Mouse (Mus musculus): ENCODE measurements around the gene Gna13. TPM values are rescaled to one million over a fixed set of nuclear protein-coding genes. Genes with fewer than 3 reads are reported as not detected.
"Not testable (repeated sequence)": the region's sequence is repeated elsewhere in the genome, so short reads cannot be mapped to it uniquely, and the experiment has no call there.

Gene Gna13
- polyA plus RNA-seq, 1 experiment from 2014 or later, result 16.8 TPM

DNA sequence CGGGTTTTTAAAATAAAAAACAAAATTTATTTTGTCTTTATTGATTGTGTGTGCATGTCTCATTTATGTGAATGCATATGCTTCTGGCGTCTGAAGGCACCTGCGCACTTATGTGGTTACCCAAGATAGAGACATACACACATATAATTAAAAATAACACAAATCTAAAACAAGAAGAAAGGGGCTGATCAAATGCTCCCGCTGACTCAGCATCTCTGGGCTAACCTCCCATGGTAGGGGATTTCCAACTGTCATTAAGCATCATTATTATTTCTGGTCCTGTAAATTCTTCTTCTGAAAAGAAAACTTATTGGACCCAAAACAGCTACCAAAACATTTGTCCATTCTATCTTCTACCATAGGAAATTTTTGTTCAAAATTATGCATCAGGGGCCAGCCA lies 27.9 kb upstream of the Gna13 start:
- WGBS, result 91% methylated on average over 4 of the region's 4 CpGs
- no peak overlapping the region for H3K4me3 ChIP-seq
- no peaks in the 10 kb centered on the region for H3K9me3 ChIP-seq
- H3K4me1 ChIP-seq, result peaks cover 11% of the 10 kb centered on the region
- no peak for DNase-seq (ENCODE audit: extremely low spot score, low spot score)
- H3K27me3 ChIP-seq (ENCODE audit: poor library complexity, severe bottlenecking), result peaks cover 7% of the 10 kb centered on the region; the same call in 1 of the 2 replicates
- no peaks in the 10 kb centered on the region for H3K36me3 ChIP-seq (replicated peaks)
- no peak overlapping the region for H3K27ac ChIP-seq

DNA sequence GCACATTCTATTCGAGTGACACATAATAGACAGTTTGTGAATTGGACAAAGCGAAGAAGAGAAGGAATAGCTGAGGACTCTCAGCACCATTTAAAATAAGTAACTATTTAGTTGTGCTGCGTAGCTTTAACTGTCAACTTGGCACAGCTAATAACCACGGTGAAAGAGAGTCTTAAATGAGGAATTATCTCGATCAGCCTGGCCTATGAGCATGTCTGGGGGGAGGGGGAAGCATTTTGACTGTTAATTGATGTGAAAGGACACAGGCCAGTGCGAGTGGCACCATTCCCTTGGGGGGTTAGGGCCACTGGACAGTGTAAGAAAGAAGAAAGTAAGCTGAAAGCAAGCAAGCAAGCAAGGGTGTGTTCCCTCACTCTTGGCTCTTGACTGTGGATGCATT lies 26.7 kb upstream of the Gna13 start:
- Histone ChIP-seq H3K4me1 (peaks cover 10% of the 10 kb centered on the region), H3K9me3 (no peaks in the 10 kb centered on the region)
- WGBS, result 71% methylated on average over 6 of the region's 6 CpGs

DNA sequence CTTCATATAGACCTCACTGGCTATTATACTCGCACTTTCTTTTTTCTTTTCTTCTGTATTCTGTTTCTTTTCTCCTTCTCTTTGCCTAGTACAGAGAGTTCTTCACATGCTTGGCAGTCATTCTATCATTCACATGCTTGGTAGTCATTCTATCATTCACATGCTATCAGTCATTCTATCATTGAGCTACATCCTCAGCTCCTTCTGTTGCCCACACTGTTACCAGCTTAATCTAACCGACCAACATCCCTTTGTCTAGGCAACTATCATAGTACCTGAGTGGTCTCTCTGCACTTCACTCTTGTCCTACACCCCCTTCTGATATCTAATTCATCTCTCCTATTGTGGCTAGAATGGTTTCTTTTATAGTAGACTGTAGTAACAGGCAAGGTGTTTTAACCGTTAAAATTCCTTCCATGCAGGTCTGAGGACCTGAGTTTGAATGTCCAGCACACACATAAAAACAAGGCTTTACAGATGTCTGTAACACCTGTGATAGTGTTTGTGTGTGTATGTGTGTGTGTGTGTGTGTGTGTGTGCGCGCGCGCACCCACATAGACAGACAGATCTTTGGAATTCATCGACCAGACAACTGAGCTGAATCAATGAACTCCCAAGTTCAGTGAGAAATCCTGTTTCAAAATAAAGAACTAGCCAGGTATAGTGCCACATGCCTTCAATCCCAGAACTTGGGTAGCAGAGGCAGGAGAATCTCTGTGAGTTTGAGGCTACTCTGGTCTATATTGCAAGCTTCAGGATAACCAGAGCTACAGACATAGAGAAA lies 23.3 kb upstream of the Gna13 start:
- WGBS, result 96% methylated on average over 8 of the region's 8 CpGs
- Histone ChIP-seq H3K4me1 (peaks cover 9% of the 10 kb centered on the region), H3K9me3 (no peaks in the 10 kb centered on the region), H3K4me3 (no peak overlapping the region), H3K36me3 (replicated peaks) (no peaks in the 10 kb centered on the region), H3K27ac (no peak overlapping the region), H3K27me3 (ENCODE audit: poor library complexity, severe bottlenecking) (no peaks in the 10 kb centered on the region)
- no peak for DNase-seq (ENCODE audit: extremely low spot score, low spot score)

More for the DNA sequence above, 26.7 kb upstream of the Gna13 start:
- no peak for DNase-seq (ENCODE audit: extremely low spot score, low spot score)
- Histone ChIP-seq H3K36me3 (replicated peaks) (no peaks in the 10 kb centered on the region), H3K27ac (no peak overlapping the region), H3K27me3 (ENCODE audit: poor library complexity, severe bottlenecking) (no peaks in the 10 kb centered on the region), H3K4me3 (no peak overlapping the region)

- no peak for DNase-seq (ENCODE audit: extremely low spot score, low spot score)
- 85% methylated on average over 5 of the region's 5 CpGs for WGBS
Observed at GRCm38 (mm10) chr11:109340541-109340940, 22.1 kb upstream of the Gna13 start.

GRCm38 (mm10) chr11:109342666-109343065 lies 20.0 kb upstream of the Gna13 start:
- 97% methylated on average over 3 of the region's 4 CpGs for WGBS
- DNase-seq (ENCODE audit: extremely low spot score, low spot score); H3K36me3 ChIP-seq (replicated peaks); H3K27ac ChIP-seq; H3K9me3 ChIP-seq; H3K27me3 ChIP-seq (ENCODE audit: poor library complexity, severe bottlenecking); H3K4me3 ChIP-seq: not testable (repeated sequence)
- H3K4me1 ChIP-seq, result peaks cover 18% of the 10 kb centered on the region

More at GRCm38 (mm10) chr11:109340541-109340940, 22.1 kb upstream of the Gna13 start:
- Histone ChIP-seq H3K27me3 (ENCODE audit: poor library complexity, severe bottlenecking) (no peaks in the 10 kb centered on the region), H3K36me3 (replicated peaks) (no peaks in the 10 kb centered on the region), H3K4me3 (no peak overlapping the region), H3K27ac (no peak overlapping the region), H3K9me3 (no peaks in the 10 kb centered on the region), H3K4me1 (peaks cover 9% of the 10 kb centered on the region)

DNA sequence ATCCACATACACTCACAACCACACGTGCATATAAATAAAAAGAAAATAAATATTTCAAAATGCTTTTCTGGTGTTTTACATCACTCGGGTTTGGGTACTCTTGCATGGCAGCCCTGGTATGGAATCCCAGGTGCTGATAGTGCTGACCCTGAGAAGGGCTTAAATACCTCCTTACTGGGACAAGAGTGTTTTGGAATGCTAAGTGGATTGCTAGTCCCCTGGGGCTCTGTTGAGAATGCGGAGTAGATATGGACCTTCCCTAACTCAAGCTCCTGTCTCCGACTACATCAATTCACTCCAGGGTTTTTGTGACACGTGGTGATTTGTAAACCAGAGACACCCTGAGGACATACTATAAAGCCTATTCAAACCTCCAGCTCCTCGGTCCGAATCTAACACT lies 19.1 kb upstream of the Gna13 start:
- Histone ChIP-seq H3K27me3 (ENCODE audit: poor library complexity, severe bottlenecking) (no peaks in the 10 kb centered on the region), H3K4me1 (peaks cover 18% of the 10 kb centered on the region), H3K27ac (no peak overlapping the region), H3K4me3 (no peak overlapping the region), H3K36me3 (replicated peaks) (no peaks in the 10 kb centered on the region), H3K9me3 (no peaks in the 10 kb centered on the region)
- no peak for DNase-seq (ENCODE audit: extremely low spot score, low spot score)
- WGBS, result 29% methylated on average over 7 of the region's 7 CpGs

DNA sequence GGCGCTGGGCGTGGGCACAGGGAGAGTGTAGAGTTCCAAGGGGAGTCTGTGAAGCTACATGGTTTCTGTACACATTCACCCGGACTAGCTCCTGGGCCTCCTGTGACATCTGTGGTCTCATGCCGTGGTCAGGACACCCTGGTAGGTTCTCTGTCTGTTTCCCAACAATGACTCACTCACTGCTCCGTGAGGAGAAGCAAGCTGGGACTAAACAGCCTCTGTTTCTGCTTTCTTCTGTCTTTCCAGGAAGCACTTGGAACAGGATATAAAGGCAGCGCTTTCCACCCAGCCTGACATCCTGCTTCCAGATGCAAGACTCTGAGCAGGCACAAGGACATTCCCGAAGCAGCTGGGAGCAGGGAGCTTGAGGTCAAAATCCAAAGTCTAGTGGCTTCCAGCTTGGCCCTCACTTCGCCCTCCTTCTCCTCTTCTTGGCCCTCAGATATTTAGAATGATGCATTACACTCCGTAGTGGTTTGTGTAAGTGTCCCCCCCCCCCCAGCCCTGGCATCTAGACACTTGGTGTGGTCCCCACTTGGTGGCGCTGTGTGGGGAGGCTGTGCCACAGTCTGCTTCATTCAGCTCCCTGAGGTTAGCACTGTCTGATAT lies 18.5 kb upstream of the Gna13 start:
- H3K4me3 ChIP-seq, result no peak overlapping the region
- H3K4me1 ChIP-seq, result peaks cover 18% of the 10 kb centered on the region
- 29% methylated on average over 10 of the region's 10 CpGs for WGBS
- no peaks in the 10 kb centered on the region for H3K36me3 ChIP-seq (replicated peaks)
- no peak overlapping the region for H3K27ac ChIP-seq
- DNase-seq (ENCODE audit: extremely low spot score, low spot score), result no peak
- H3K9me3 ChIP-seq, result no peaks in the 10 kb centered on the region
- no peaks in the 10 kb centered on the region for H3K27me3 ChIP-seq (ENCODE audit: poor library complexity, severe bottlenecking)

GRCm38 (mm10) chr11:109347242-109347959 lies 15.2 kb upstream of the Gna13 start:
- 86% methylated on average over 10 of the region's 10 CpGs for WGBS
- Histone ChIP-seq H3K9me3 (no peaks in the 10 kb centered on the region), H3K27me3 (ENCODE audit: poor library complexity, severe bottlenecking) (no peaks in the 10 kb centered on the region), H3K4me1 (peaks cover 18% of the 10 kb centered on the region), H3K4me3 (no peak overlapping the region), H3K27ac (no peak overlapping the region), H3K36me3 (replicated peaks) (no peaks in the 10 kb centered on the region)
- DNase-seq (ENCODE audit: extremely low spot score, low spot score), result no peak

- Histone ChIP-seq H3K4me3 (no peak overlapping the region), H3K9me3 (no peaks in the 10 kb centered on the region), H3K27me3 (ENCODE audit: poor library complexity, severe bottlenecking) (no peaks in the 10 kb centered on the region), H3K36me3 (replicated peaks) (no peaks in the 10 kb centered on the region), H3K27ac (no peak overlapping the region), H3K4me1 (peaks cover 18% of the 10 kb centered on the region)
- WGBS, result 83% methylated on average over 12 of the region's 12 CpGs
- DNase-seq (ENCODE audit: extremely low spot score, low spot score), result no peak
Observed at GRCm38 (mm10) chr11:109348408-109348807, 14.2 kb upstream of the Gna13 start.

- peaks cover 9% of the 10 kb centered on the region for H3K4me1 ChIP-seq
- no peak for DNase-seq (ENCODE audit: extremely low spot score, low spot score)
- no peaks in the 10 kb centered on the region for H3K9me3 ChIP-seq
- H3K4me3 ChIP-seq, result no peak overlapping the region
- H3K36me3 ChIP-seq (replicated peaks), result no peaks in the 10 kb centered on the region
- no peak overlapping the region for H3K27ac ChIP-seq
- no peaks in the 10 kb centered on the region for H3K27me3 ChIP-seq (ENCODE audit: poor library complexity, severe bottlenecking)
- 71% methylated on average over 5 of the region's 5 CpGs for WGBS
Observed at GRCm38 (mm10) chr11:109349652-109350316, 12.8 kb upstream of the Gna13 start.

DNA sequence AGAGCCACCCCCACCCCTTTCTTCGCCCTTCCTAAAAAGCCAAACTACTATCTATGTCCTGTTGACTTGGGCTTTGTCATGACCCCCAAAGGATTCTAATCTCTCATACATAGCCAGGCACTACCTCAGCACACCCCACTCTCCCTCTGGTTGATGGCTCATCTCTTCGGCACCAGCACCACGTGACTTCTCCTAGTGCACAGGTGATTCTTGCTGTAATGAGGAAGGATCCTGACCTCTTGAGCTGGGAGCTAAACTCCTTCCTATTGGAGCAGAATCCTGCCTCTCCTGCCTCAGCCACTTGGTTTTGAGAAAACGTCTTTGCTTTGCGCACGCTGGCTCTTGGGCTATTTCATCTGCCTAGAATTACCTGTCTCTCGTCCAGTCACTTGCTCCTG lies 12.3 kb upstream of the Gna13 start:
- WGBS, result 85% methylated on average over 7 of the region's 7 CpGs
- H3K36me3 ChIP-seq (replicated peaks), result no peaks in the 10 kb centered on the region
- H3K4me1 ChIP-seq, result peaks cover 9% of the 10 kb centered on the region
- no peaks in the 10 kb centered on the region for H3K27me3 ChIP-seq (ENCODE audit: poor library complexity, severe bottlenecking)
- no peak overlapping the region for H3K4me3 ChIP-seq
- no peaks in the 10 kb centered on the region for H3K9me3 ChIP-seq
- DNase-seq (ENCODE audit: extremely low spot score, low spot score), result no peak
- H3K27ac ChIP-seq, result no peak overlapping the region

GRCm38 (mm10) chr11:109351489-109351888 lies 11.1 kb upstream of the Gna13 start:
- no peak overlapping the region for H3K27ac ChIP-seq
- H3K9me3 ChIP-seq, result no peaks in the 10 kb centered on the region
- no peaks in the 10 kb centered on the region for H3K27me3 ChIP-seq (ENCODE audit: poor library complexity, severe bottlenecking)
- no peak for DNase-seq (ENCODE audit: extremely low spot score, low spot score)
- WGBS, result 86% methylated on average over 4 of the region's 4 CpGs
- peaks cover 9% of the 10 kb centered on the region for H3K4me1 ChIP-seq
- H3K36me3 ChIP-seq (replicated peaks), result no peaks in the 10 kb centered on the region
- H3K4me3 ChIP-seq, result no peak overlapping the region
